In the genomic region with DNA sequence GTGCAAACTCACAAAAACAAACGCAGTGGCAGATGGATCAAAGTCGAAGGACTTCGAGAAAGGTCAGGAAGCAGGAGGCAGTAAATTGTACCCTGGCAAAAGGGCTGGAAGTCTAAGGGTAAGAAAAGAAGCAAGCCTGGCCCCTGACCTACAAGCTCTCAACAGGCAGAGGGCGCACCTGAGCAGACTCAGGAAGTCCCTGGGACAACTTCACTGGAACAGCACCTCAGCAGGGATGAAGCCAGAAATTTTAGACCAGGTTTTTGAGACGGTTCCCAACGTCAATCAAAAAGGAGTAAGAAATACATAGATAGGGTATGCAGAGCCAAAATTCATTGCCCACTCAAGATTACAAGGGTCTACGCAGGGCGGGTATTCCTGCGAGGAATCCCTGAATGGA, we compare ENCODE assay signal across 11 mouse cellular contexts. TPM values are rescaled to one million over a fixed set of nuclear protein-coding genes. Genes with fewer than 3 reads are reported as not detected.
DNase-seq lines count a peak whose midpoint lies in the region; ATAC-seq lines count a peak whose summit lies in the region.
"Not testable (repeated sequence)": the region's sequence is repeated elsewhere in the genome, so short reads cannot be mapped to it uniquely, and the experiment has no call there.
"Had no signal": no experiment of that assay in that cellular context is flagged by ENCODE, and none has a peak within 500 bp of the region (broad histone marks: within the 10 kb centered on the region; RNA-seq: fewer than 3 reads in every experiment).

No protein-coding gene starts in this region.

- peak; percentile 3 for DNase-seq in CD4-positive, CD25-positive, alpha-beta regulatory T cell, adult 2 months (ENCODE audit: low read depth, low spot score)
- peak; percentile 3 to 8 for DNase-seq in cerebellum, postnatal 10 days
- DNase-seq in forebrain, embryonic 11.5 days (ENCODE audit: low spot score), result peak; percentile 17
- peak; percentile 6 for DNase-seq in induced T-regulatory cell, adult 2 months (ENCODE audit: low read depth)
- peak; percentile 44 for DNase-seq in midbrain, embryonic 11.5 days (ENCODE audit: low spot score, missing footprints)
- DNase-seq in retina, embryonic 14.5 days (ENCODE audit: low spot score), result peak; percentile 49

- H3K27ac ChIP-seq in forebrain, embryonic 11.5 days (ENCODE audit: low read depth, low read length); heart, embryonic 13.5 days (replicated peaks); limb, embryonic 12.5 days; midbrain, embryonic 11.5 days (ENCODE audit: low read depth, low read length): not testable (repeated sequence)

- H3K9ac ChIP-seq in forebrain, embryonic 11.5 days (ENCODE audit: low read length); limb, embryonic 12.5 days (replicated peaks); midbrain, embryonic 11.5 days (ENCODE audit: low read length): not testable (repeated sequence)
- H3K9ac ChIP-seq in heart, embryonic 13.5 days, result peak overlapping the region; percentile 67; the same call in 1 of the 2 replicates

- not testable (repeated sequence) for H3K9me3 ChIP-seq in forebrain, embryonic 11.5 days (ENCODE audit: control insufficient read depth, low read length); heart, embryonic 13.5 days; limb, embryonic 12.5 days; midbrain, embryonic 11.5 days (ENCODE audit: control insufficient read depth, low read length)

- 11% methylated on average over 8 of the region's 9 CpGs for WGBS in forebrain, embryonic 11.5 days
- 11% methylated on average over 9 of the region's 9 CpGs for WGBS in heart, embryonic 13.5 days
- 12% methylated on average over 9 of the region's 9 CpGs for WGBS in limb, embryonic 12.5 days
- 18% methylated on average over 8 of the region's 9 CpGs for WGBS in midbrain, embryonic 11.5 days

- not testable (repeated sequence) for ATAC-seq in forebrain, embryonic 11.5 days (replicated peaks; ENCODE audit: low FRiP score); heart, embryonic 13.5 days (ENCODE audit: extremely low read depth, insufficient number of reproducible peaks, low FRiP score, low TSS enrichment); limb, embryonic 12.5 days (ENCODE audit: insufficient number of reproducible peaks, insufficient read depth, low FRiP score, low TSS enrichment, low read depth); midbrain, embryonic 11.5 days (ENCODE audit: low FRiP score)

- peak overlapping the region; percentile 26; the same call in 1 of the 2 replicates for H3K4me3 ChIP-seq in forebrain, embryonic 11.5 days (ENCODE audit: low read depth, low read length)
- peak overlapping the region; percentile 48 for H3K4me3 ChIP-seq in heart, embryonic 13.5 days
- peak overlapping the region; percentile 38 for H3K4me3 ChIP-seq in limb, embryonic 12.5 days (replicated peaks)
- not testable (repeated sequence) for H3K4me3 ChIP-seq in midbrain, embryonic 11.5 days (ENCODE audit: low read depth, low read length)

- H3K4me1 ChIP-seq in forebrain, embryonic 11.5 days (replicated peaks; ENCODE audit: control insufficient read depth, insufficient read depth, low read length); heart, embryonic 13.5 days; limb, embryonic 12.5 days (replicated peaks); midbrain, embryonic 11.5 days (ENCODE audit: control insufficient read depth, insufficient read depth, low read length): not testable (repeated sequence)

- H3K27me3 ChIP-seq in forebrain, embryonic 11.5 days (ENCODE audit: control insufficient read depth, insufficient read depth, low read length); heart, embryonic 13.5 days (replicated peaks); limb, embryonic 12.5 days; midbrain, embryonic 11.5 days (ENCODE audit: control insufficient read depth, insufficient read depth, low read length): not testable (repeated sequence)

- peak overlapping the region; percentile 38; the same call in 1 of the 2 replicates for H3K4me2 ChIP-seq in forebrain, embryonic 11.5 days (ENCODE audit: low read depth, low read length, severe bottlenecking)
- peak overlapping the region; percentile 63 for H3K4me2 ChIP-seq in heart, embryonic 13.5 days
- H3K4me2 ChIP-seq in limb, embryonic 12.5 days, result peak overlapping the region; percentile 53
- H3K4me2 ChIP-seq in midbrain, embryonic 11.5 days, result peak overlapping the region; percentile 41

- H3K36me3 ChIP-seq in forebrain, embryonic 11.5 days (ENCODE audit: control insufficient read depth, insufficient read depth, low read length); heart, embryonic 13.5 days; limb, embryonic 12.5 days; midbrain, embryonic 11.5 days (ENCODE audit: control insufficient read depth, insufficient read depth, low read length): not testable (repeated sequence)

RNA-seq across cellular contexts. Expression of a gene that starts 1.0 kb away (rescaled TPM):
- polyA plus RNA-seq in forebrain, embryonic 11.5 days (2014; fragmentation: Nextera tagmentation; extraction: Ambion mirVana), result 2.2 and 2.5 TPM in 2 replicates
- polyA plus RNA-seq in heart, embryonic 13.5 days (2015; fragmentation: Nextera tagmentation; extraction: Ambion mirVana), result 2.4 and 2.8 TPM in 2 replicates
- polyA plus RNA-seq in limb, embryonic 12.5 days (2016; fragmentation: Nextera tagmentation; extraction: Ambion mirVana), result 1.5 and 2.2 TPM in 2 replicates
- 1.7 and 2.5 TPM in 2 replicates for polyA plus RNA-seq in midbrain, embryonic 11.5 days (2014; fragmentation: Nextera tagmentation; extraction: Ambion mirVana)
- polyA plus RNA-seq: erythroblast, embryonic 14.5 days; liver, embryonic 16.5 days had no signal

RNA-seq across cellular contexts. Expression of a gene that starts 13.8 kb away (rescaled TPM):
- polyA plus RNA-seq in forebrain, embryonic 11.5 days (2014; fragmentation: Nextera tagmentation; extraction: Ambion mirVana), result 0.64 and 1.2 TPM in 2 replicates
- 0.57 and 0.78 TPM in 2 replicates for polyA plus RNA-seq in heart, embryonic 13.5 days (2015; fragmentation: Nextera tagmentation; extraction: Ambion mirVana)
- 0.93 and 1.7 TPM in 2 replicates for polyA plus RNA-seq in limb, embryonic 12.5 days (2016; fragmentation: Nextera tagmentation; extraction: Ambion mirVana)
- polyA plus RNA-seq in midbrain, embryonic 11.5 days (2014; fragmentation: Nextera tagmentation; extraction: Ambion mirVana), result 0.72 and 1.8 TPM in 2 replicates
- polyA plus RNA-seq: erythroblast, embryonic 14.5 days had no signal

RNA-seq across cellular contexts. Expression of a gene that starts 18.1 kb away (rescaled TPM):
- not detected in 2 replicates for polyA plus RNA-seq in forebrain, embryonic 11.5 days (2014; fragmentation: Nextera tagmentation; extraction: Ambion mirVana)
- polyA plus RNA-seq in heart, embryonic 13.5 days (2015; fragmentation: Nextera tagmentation; extraction: Ambion mirVana), result not detected in 2 replicates
- not detected in 2 replicates for polyA plus RNA-seq in limb, embryonic 12.5 days (2016; fragmentation: Nextera tagmentation; extraction: Ambion mirVana)
- not detected in 2 replicates for polyA plus RNA-seq in midbrain, embryonic 11.5 days (2014; fragmentation: Nextera tagmentation; extraction: Ambion mirVana)
- polyA plus RNA-seq: cerebellum, adult 2 months; erythroblast, embryonic 14.5 days; liver, embryonic 16.5 days had no signal

RNA-seq across cellular contexts. Expression of a gene that starts 49.4 kb away (rescaled TPM):
- not detected in 2 replicates for polyA plus RNA-seq in forebrain, embryonic 11.5 days (2014; fragmentation: Nextera tagmentation; extraction: Ambion mirVana)
- not detected in 2 replicates for polyA plus RNA-seq in heart, embryonic 13.5 days (2015; fragmentation: Nextera tagmentation; extraction: Ambion mirVana)
- not detected in 2 replicates for polyA plus RNA-seq in limb, embryonic 12.5 days (2016; fragmentation: Nextera tagmentation; extraction: Ambion mirVana)
- not detected in 2 replicates for polyA plus RNA-seq in midbrain, embryonic 11.5 days (2014; fragmentation: Nextera tagmentation; extraction: Ambion mirVana)
- polyA plus RNA-seq: cerebellum, adult 2 months; erythroblast, embryonic 14.5 days; liver, embryonic 16.5 days had no signal
